Mouse (Mus musculus) bone marrow macrophage, adult 2 months (primary cell): ENCODE data around the gene Pla2g7.

Experiments
- CTCF ChIP-seq: IDR thresholded peaks from 2 replicates; pipeline ENCODE4 v1.5.1; 2012; ENCODE audit warnings: low read depth, mild to moderate bottlenecking, low read length, moderate library complexity
- POLR2A ChIP-seq: IDR thresholded peaks from 2 replicates; pipeline ENCODE4 v1.6.1; 2012; ENCODE audit warnings: mild to moderate bottlenecking, low read depth, low read length, borderline replicate concordance

GRCm38 (mm10) chr17:43567992-43568888, at the start of gene Pla2g7:
- no peak for TF ChIP-seq CTCF
- no peak for TF ChIP-seq POLR2A
